Mouse (Mus musculus) hindbrain, postnatal 0 days (tissue): ENCODE results near the gene Rhbdd3. TPM values are rescaled to one million over a fixed set of nuclear protein-coding genes. Genes with fewer than 3 reads are reported as not detected.

Experiments used
- ATAC-seq: fragments of 200-750 bp; cut with Nextera tagmentation; 2 replicates; pipeline ENCODE4 v1.8.0; 2017; ENCODE audit warnings: mild to moderate bottlenecking, moderate TSS enrichment, moderate library complexity
- DNase-seq: peaks from one replicate; pipeline ENCODE4 v3.0.0-alpha.2; 2015; ENCODE audit warnings: low spot score
- H3K27ac ChIP-seq: fragments of 300-500 bp; sonication (generic); 2 replicates; pipeline ENCODE4 v1.5.1; 2014; ENCODE audit warnings: mild to moderate bottlenecking
- H3K27me3 ChIP-seq: fragments of 300-500 bp; sonication (generic); 2 replicates; pipeline ENCODE4 v1.6.1; 2014; ENCODE audit warnings: low read length, mixed read lengths; ENCODE audit not compliant: insufficient read depth
- H3K36me3 ChIP-seq: fragments of 300-500 bp; sonication (generic); 2 replicates; pipeline ENCODE4 v1.6.1; 2014; ENCODE audit warnings: low read length, mixed read lengths; ENCODE audit not compliant: insufficient read depth
- H3K4me1 ChIP-seq: fragments of 300-500 bp; sonication (generic); 2 replicates; pipeline ENCODE4 v1.6.1; 2014; ENCODE audit warnings: antibody characterized with exemption, low read length, mixed read lengths; ENCODE audit not compliant: insufficient read depth
- H3K4me2 ChIP-seq: fragments of 300-500 bp; sonication (generic); 2 replicates; pipeline ENCODE4 v1.6.1; 2014; ENCODE audit warnings: low read depth, mild to moderate bottlenecking, low read length, moderate library complexity, mixed read lengths
- H3K4me3 ChIP-seq: fragments of 300-500 bp; sonication (generic); 2 replicates; pipeline ENCODE4 v1.5.1; 2014; ENCODE audit warnings: low read length
- H3K9ac ChIP-seq: fragments of 300-500 bp; sonication (generic); replicated peaks from 2 replicates; pipeline ENCODE4 v1.6.1; 2014; ENCODE audit warnings: mild to moderate bottlenecking, low read length, moderate library complexity, mixed read lengths
- H3K9me3 ChIP-seq: fragments of 300-500 bp; sonication (generic); 2 replicates; pipeline ENCODE4 v1.6.1; 2016; ENCODE audit warnings: low read length, mixed read lengths
- CTCF ChIP-seq: IDR thresholded peaks from 2 replicates; pipeline ENCODE4 v1.5.1; 2016; ENCODE audit warnings: antibody characterized with exemption, control low read depth, low read depth
- WGBS: fragments of 180-500 bp; shearing (Covaris S2); extraction: QIAGEN DNeasy Blood & Tissue Kit; methylation state at CpG from one replicate; pipeline ENCODE4 v1.1.7; 2014; 5-methylcytosine and 5-hydroxymethylcytosine counted together
- polyA plus RNA-seq: library from polyadenylated mRNA; unstranded; fragments of >200 nt; fragmentation: Nextera tagmentation; extraction: Ambion mirVana; gene quantifications from 2 replicates; pipeline ENCODE4 v1.2.1, GENCODE M21; 2015
- total RNA-seq: library from RNA; depleted of rRNA; stranded (reverse); fragments of >200 nt; gene quantifications from 2 replicates; pipeline ENCODE4 v1.2.3, GENCODE M21; 2014

Gene Rhbdd3
- total and polyA plus RNA-seq, 2 experiments from 2014 or later: 42.2 to 54.5 TPM

GRCm38 (mm10) chr11:5100283-5100682 lies 1.6 kb downstream of the Rhbdd3 start:
- Histone ChIP-seq H3K4me2 (peak overlapping the region; percentile 89), H3K4me1 (peaks cover 18% of the 10 kb centered on the region), H3K4me3 (peak overlapping the region; percentile 98), H3K9me3 (no peaks in the 10 kb centered on the region), H3K27ac (peak overlapping the region; percentile 98), H3K27me3 (no peaks in the 10 kb centered on the region), H3K36me3 (peaks cover 12% of the 10 kb centered on the region; the same call in 1 of the 2 replicates), H3K9ac (peak overlapping the region; percentile 91)
- peak; percentile 54 for TF ChIP-seq CTCF
- peak; percentile 27 for DNase-seq
- under 1% methylated on average over 7 of the region's 7 CpGs for WGBS
- no peak for ATAC-seq

- no peak for DNase-seq
- WGBS: 35% methylated on average over 5 of the region's 5 CpGs
Observed at GRCm38 (mm10) chr11:5100801-5101200, 2.1 kb downstream of the Rhbdd3 start.

GRCm38 (mm10) chr11:5101641-5102040 lies 2.9 kb downstream of the Rhbdd3 start:
- Histone ChIP-seq H3K27ac (no peak overlapping the region), H3K27me3 (no peaks in the 10 kb centered on the region), H3K4me3 (no peak overlapping the region), H3K4me2 (no peak overlapping the region; the same call in 1 of the 2 replicates), H3K4me1 (peaks cover 13% of the 10 kb centered on the region), H3K9me3 (no peaks in the 10 kb centered on the region), H3K9ac (no peak overlapping the region), H3K36me3 (peaks cover 12% of the 10 kb centered on the region; the same call in 1 of the 2 replicates)
- ATAC-seq (no peak), DNase-seq (no peak)
- TF ChIP-seq CTCF: no peak
- WGBS: 85% methylated on average over 6 of the region's 6 CpGs

More at GRCm38 (mm10) chr11:5100801-5101200, 2.1 kb downstream of the Rhbdd3 start:
- Histone ChIP-seq H3K9ac (peak overlapping the region; percentile 91), H3K9me3 (no peaks in the 10 kb centered on the region), H3K27ac (peak overlapping the region; percentile 98), H3K27me3 (no peaks in the 10 kb centered on the region), H3K4me1 (peaks cover 18% of the 10 kb centered on the region), H3K36me3 (peaks cover 12% of the 10 kb centered on the region; the same call in 1 of the 2 replicates), H3K4me3 (peak overlapping the region; percentile 98; the same call in 1 of the 2 replicates), H3K4me2 (peak overlapping the region; percentile 89)
- no peak for ATAC-seq
- no peak for TF ChIP-seq CTCF

DNA sequence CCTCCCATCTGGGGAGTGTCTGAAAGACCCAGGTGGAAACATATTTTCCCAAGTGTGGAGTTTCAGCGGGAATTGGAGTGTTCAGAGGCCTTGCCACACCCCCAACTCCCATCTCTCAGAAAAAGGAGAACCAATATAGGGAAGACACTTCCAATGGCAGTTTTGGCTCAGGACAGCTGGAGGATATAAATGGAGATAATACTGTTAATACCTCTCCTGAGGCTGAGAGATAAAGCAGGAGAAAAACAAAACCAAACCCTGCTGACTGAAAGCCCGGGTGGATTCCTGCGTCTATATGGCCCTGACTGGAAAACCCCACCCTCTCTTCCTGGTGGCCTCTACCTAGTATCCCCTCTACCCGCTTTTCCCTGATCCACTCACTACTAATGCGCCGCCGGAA lies 3.7 kb downstream of the Rhbdd3 start:
- no peak for TF ChIP-seq CTCF
- DNase-seq (no peak), ATAC-seq (no peak)
- Histone ChIP-seq H3K9me3 (no peaks in the 10 kb centered on the region), H3K4me2 (no peak overlapping the region), H3K4me1 (peaks cover 8% of the 10 kb centered on the region), H3K36me3 (peaks cover 12% of the 10 kb centered on the region; the same call in 1 of the 2 replicates), H3K27ac (no peak overlapping the region), H3K4me3 (no peak overlapping the region), H3K27me3 (no peaks in the 10 kb centered on the region), H3K9ac (no peak overlapping the region)
- WGBS: 93% methylated on average over 7 of the region's 7 CpGs

DNA sequence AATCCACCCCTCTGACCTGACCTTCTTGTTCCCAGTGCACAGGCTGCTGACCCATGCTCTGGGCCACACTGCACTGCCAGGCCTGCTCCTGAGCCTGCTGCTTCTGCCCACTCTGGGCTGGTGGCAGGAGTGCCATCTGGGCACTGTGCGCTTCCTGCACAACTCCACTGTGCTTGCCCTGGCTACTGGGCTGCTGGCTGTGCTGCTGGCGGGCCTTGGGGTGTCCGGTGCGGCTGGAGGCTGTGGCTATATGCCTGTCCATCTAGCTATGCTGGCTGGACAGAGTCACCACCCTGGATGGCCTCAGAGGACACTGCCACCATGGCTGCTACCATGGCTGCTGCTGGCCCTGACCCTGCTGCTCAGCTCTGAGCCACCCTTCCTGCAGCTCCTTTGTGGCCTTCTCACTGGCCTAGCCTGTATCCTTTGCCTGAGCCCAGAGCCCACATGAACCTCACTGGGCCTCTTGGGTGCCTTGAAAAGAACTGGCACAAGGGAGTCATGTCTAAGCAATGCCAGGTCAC lies 5.3 kb downstream of the Rhbdd3 start:
- DNase-seq: no peak

GRCm38 (mm10) chr11:5109441-5109840 lies 10.7 kb downstream of the Rhbdd3 start:
- no peak for TF ChIP-seq CTCF
- Histone ChIP-seq H3K9ac (no peak overlapping the region), H3K36me3 (peaks cover 5% of the 10 kb centered on the region; the same call in 1 of the 2 replicates), H3K27me3 (no peaks in the 10 kb centered on the region), H3K9me3 (no peaks in the 10 kb centered on the region), H3K4me2 (no peak overlapping the region), H3K4me3 (no peak overlapping the region), H3K27ac (no peak overlapping the region), H3K4me1 (no peaks in the 10 kb centered on the region)
- no peak for DNase-seq
- no peak for ATAC-seq
- WGBS: 58% methylated on average over 8 of the region's 8 CpGs

More for the DNA sequence above, 5.3 kb downstream of the Rhbdd3 start:
- Histone ChIP-seq H3K4me3 (no peak overlapping the region), H3K4me1 (peaks cover 8% of the 10 kb centered on the region), H3K36me3 (peaks cover 12% of the 10 kb centered on the region; the same call in 1 of the 2 replicates), H3K27me3 (no peaks in the 10 kb centered on the region), H3K27ac (no peak overlapping the region), H3K9ac (0 out of 2 replicates have a peak overlapping the region, but pooled peaks have one; percentile 9), H3K9me3 (no peaks in the 10 kb centered on the region), H3K4me2 (no peak overlapping the region)
- ATAC-seq: no peak
- 95% methylated on average over 4 of the region's 4 CpGs for WGBS
- no peak for TF ChIP-seq CTCF

DNA sequence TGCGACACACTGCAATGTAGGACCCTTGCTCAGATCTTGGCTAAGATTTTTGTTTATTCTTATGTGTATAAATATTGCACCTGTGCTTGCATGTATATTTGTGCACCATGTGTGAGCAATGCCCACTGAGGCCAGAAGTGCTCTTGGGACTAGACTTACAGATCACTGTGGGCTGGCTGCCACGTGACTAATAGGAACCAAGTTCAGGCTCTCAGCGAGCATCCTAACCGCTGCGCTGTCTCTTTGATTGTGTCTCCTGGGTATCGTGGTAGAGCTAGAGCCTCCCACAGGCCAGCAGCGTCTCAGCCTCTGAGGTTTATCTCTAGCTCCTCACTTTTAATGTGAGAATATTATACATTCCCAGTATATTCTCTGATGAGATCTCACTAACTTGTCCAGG lies 14.9 kb downstream of the Rhbdd3 start:
- ATAC-seq (no peak), DNase-seq (no peak)
- no peak overlapping the region for H3K4me3 ChIP-seq

More for the DNA sequence above, 14.9 kb downstream of the Rhbdd3 start:
- no peak for TF ChIP-seq CTCF
- no peaks in the 10 kb centered on the region for H3K9me3 ChIP-seq
- H3K9ac ChIP-seq: no peak overlapping the region
- H3K27me3 ChIP-seq: no peaks in the 10 kb centered on the region
- 66% methylated on average over 7 of the region's 7 CpGs for WGBS
- H3K27ac ChIP-seq: no peak overlapping the region
- H3K4me1 ChIP-seq: no peaks in the 10 kb centered on the region
- H3K36me3 ChIP-seq: no peaks in the 10 kb centered on the region
- H3K4me2 ChIP-seq: no peak overlapping the region
